Mouse (Mus musculus): ENCODE measurements at regions not wholly inside any gene's neighbourhood (a gene's known extent, or its start where the extent isn't known, plus 50 kb on each side); places are given as distances from the start of the nearest gene placed in this dataset.
"Not testable (repeated sequence)": the region's sequence is repeated elsewhere in the genome, so short reads cannot be mapped to it uniquely, and the experiment has no call there.

DNA sequence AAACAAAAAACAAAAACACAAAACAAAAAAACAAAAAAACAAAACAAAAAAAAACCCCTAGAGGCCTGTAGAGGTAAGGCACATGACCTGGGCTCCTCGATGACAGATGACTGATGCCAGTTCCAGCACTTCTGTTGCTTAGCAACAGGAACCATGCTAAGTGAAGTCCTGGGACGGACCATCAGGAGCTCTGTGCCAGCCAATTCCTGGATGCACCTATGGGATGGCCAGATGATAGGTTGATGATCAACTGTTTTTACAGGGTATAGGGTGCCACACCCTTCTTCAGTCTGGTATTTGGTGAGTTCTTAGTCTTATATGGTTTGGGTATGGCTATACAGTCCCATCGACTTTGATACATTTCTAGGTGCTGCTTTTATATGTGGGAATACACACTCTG, 209.9 kb downstream of the Med10 start:
- no peak for DNase-seq (ENCODE audit: low read depth, low spot score)

DNA sequence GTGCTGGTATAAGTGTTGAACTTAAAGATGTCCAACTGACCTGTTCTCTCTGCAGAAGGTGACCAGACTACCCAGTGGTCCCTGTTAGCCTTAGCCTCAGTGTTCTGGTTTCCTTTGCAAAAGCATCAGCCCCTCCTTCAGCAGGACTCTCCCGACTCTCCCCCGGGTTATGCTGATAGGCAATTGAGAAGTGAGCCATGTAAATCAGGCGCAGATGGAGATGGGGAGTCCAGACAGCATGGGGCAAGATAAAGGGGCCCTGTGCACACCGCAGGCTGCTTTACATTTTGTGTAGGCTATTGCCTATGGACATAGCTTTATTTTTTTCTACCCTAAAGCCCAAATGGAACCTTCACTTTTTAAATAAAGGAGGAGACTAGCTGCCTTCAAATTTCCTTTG, 213.0 kb downstream of the Med10 start:
- no peak for DNase-seq (ENCODE audit: low read depth, low spot score)

DNA sequence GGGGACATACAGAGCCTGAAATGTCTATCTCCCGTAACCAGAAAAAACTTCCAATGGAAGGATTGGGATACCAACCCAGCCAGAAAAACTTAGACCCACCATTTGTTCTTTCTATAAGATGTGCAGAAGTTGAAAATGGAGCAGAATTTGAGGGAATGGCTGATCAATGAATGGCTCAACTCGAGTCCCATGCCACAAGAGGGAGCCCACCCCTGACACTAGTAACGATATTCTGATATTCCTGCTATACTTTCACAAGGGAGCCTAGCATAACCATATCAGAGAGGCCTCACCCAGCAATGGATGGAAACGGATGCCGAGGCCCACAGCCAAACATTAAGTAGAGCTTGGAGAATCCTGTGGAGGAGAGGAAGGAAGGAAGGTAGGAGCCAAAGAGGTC, 215.3 kb downstream of the Med10 start:
- DNase-seq (ENCODE audit: low read depth, low spot score): no peak

DNA sequence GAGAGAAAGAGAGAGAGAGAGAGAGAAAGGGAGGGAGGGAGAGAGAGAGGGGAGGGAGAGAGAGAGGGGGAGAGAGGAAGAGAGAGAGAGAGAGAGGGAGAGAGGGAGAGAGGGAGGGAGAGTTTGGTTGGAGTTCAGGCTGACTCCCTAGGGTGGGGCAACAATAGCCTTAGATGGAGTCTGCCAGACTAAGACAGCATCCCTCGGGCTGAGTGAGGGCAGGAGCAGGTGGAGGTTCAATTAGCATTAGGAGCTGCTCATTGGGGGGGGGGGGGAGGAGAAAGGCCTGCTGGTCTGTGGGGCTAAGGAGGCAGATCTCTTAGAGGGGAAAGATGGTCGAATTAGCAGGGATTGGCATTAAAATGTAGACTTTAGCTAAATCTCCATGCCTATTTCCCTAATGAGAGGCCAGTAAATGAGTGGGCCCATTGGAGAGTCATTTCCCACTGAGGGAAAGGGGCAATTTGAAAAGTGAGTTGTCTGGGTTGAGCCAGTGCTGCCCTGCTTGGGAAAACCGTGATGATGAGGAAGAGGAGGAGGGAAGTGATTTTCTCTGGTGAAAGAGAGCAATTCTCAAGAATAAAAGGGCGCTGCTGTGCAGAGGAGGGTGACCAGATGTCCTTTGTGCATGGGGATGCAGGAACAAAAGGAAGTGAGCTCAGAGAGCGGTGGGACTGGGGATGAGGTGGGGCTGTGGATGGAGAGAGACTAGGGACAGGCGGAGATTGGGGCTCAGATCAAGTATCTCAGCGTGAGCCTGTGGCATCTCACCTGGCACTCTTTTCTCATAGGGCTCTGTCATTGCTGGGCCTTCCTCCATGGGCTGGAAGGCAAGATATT, 218.0 kb downstream of the Med10 start:
- DNase-seq (ENCODE audit: low read depth, low spot score): no peak

DNA sequence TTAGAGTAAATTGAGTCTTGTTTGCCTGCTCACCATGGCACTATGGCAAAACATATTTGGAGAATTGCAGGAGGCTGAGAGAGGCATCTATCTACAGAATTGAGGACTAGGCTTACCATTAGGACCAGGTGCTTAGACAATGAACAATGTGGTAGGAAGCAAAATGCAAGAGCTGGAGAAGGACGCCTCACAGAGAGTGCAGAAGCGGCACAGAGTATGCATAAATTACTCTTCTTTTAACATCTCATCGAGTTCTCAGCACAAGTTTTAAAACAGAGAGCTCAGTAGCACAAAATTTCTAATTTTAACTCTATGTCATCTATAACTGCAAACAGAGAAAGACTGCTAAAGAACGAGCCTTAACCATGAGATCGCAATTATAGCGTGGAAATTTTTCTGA, 231.1 kb downstream of the Med10 start:
- DNase-seq (ENCODE audit: low read depth, low spot score): no peak

DNA sequence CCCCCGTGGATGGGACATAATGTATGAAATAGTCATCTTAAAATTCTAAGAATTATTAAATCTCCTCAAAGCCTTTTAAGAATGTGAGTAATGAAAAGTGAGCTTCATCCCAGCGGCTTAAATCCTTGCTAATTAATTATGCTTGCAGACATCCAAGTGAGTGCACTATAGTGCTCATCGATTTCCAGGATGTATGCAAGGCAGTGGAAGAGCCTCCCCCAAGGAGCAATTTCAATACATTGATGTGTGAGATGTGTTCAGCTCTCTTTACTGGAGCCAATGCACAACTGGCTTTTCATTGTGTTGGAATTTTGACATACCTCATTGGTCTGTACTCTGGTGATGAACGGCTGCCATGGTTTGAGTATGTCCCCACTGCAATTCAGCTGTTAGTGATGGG, 231.6 kb downstream of the Med10 start:
- DNase-seq (ENCODE audit: low read depth, low spot score): no peak

DNA sequence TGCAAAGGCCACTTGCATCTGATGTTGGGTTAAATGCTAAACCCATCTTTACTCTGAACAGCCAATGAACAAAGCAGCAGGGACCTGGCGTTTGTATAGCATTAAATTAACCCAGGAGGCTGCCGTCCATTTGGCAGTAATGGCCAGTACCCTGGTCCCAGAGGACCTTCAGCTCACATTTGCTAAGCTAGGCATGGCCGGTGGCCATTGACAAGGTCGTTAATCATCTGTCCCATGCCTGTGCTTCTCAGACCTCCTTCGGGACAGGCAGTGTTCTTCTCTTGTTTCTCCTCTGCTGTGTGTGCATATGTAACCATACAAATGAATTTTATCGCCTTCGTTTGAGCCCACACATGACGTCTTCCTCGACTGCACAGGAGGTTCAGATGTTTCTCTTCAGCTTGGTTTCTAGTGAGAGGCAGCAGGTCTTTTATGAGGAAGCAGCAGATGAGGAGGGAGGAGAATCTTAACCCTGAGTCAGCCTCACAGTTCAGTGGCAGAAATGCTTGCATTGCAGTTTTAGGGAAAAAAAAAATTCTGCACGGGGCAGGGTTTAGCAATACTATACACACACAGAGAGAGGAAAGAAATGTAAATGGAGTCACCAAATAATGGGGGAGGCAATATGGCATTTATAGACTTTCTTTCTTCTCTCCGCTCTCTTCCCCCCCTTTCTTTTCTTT, 235.9 kb downstream of the Med10 start:
- DNase-seq (ENCODE audit: low read depth, low spot score): no peak

DNA sequence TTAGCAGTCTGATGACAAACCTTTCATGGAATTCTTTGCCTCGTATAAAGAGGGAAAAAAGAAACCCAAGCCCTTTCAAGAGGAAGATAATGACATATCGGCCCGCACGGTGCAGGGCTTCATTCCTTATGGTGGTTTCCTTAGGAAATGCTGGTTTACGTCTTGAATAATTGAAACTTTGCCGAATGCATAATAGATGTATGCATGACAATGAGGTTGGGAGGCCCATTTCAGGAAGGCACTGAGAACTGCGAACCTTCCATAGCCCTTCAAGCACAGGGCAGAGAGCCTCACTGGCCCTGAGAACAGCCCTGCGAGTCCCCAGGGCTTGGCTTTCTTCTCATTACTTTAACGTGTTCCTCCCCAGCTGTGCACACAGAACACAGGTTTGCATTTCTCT, 255.7 kb downstream of the Med10 start:
- no peak for DNase-seq (ENCODE audit: low read depth, low spot score)

DNA sequence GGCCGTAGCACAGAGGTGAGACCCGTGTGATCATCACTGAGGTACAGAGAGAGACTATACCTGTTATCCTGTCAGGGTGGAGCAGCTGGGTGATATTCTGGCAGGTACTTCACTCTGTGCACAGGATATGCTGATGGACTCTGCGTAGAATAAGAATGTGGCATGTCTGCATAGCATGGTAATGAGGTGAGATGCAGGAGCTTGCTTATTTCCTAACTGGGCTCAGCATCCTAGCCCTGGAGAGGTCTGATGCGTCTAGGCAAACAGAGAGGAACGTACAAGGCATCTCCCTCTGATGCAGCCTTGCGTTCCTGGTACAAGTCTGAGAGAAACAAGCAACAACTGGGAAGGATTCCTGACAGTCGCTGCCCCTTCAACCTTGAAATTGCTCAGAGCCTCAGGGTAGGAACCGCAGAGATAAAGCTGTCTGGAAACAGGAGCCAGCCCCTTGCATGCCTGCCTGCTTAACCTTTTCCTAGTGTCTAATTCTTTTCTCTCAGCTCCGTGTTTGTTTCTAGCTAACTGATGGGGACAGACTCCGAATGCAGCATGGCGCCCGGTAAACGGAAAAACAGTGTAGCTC, 259.3 kb downstream of the Med10 start:
- no peak for DNase-seq (ENCODE audit: low read depth, low spot score)

DNA sequence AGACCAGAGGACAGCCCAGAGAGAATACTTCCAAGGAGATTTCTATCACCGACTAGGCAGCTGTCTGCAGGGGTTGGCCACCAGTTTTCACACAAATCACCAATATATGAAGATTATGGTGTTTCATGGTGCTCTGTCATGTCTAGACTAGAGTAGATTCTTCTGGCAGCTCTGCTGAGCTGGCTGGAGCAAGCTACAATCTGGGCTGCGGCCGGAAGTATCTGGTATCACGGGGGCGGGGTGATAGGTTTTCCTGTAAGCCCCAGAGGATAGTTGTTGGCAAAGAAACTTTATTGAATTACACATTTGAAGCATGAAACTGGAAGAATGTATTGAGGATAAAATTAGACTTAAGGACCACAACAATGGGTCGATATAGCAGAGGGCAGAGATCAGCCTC, 271.5 kb downstream of the Med10 start:
- DNase-seq (ENCODE audit: low read depth, low spot score): no peak

DNA sequence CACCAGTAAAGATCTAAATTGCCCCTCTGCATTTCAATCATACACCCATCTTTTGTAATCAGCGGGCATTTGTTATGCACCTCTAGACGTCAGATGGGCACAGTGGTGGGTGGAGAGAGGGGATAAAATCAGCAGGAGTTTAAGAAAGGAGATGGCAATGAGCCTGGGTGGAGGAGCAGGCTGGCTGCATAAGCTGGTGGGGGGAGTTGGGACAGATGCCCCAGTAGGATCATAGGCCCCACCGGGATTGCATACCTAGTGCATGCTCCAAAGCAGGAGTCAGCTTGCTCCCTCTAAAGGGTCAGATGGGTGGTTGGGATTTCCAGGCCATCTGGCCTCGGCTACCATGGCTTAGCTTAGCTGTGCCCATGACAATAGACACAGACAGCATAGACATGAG, 273.2 kb downstream of the Med10 start:
- no peak for DNase-seq (ENCODE audit: low read depth, low spot score)

DNA sequence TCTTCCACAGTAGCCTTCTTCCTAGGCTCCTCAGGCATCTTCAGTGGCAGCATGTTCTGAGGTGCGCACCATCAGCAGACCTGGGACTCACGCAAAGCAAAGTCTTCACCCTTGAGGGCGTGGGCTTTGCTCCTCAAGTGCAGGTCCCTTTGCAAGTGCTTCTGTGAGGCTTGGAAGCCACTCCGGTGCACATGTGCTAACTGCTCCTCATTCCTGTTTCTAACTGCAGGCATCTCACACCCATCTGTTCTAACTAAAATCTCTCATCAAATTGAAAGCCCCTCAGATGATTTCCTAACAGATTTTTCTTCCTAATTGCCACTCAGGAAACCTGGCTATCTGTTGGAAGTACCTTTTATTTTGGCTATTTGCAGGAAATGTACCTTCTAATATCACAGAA, 278.9 kb downstream of the Med10 start:
- no peak for DNase-seq (ENCODE audit: low read depth, low spot score)

DNA sequence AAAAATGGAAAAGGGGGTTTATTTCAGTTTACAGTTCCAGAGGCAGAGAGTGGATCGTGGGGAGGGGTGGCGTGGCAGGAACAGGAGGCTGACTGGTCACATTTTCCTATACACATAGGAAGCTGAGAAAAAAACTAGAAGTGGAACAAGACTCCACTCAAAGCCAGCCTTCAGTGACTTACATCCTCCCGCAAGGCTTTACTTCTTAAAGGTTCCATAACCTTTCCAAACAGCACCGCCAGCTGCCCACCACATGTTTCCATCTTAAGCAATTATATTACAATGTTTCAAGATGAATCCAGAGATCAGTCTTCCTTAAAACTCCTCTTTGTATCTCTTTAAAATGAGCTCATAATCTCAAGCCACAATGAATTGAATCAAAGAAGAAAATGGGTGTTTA, 290.7 kb downstream of the Med10 start:
- no peak for DNase-seq (ENCODE audit: low read depth, low spot score)

DNA sequence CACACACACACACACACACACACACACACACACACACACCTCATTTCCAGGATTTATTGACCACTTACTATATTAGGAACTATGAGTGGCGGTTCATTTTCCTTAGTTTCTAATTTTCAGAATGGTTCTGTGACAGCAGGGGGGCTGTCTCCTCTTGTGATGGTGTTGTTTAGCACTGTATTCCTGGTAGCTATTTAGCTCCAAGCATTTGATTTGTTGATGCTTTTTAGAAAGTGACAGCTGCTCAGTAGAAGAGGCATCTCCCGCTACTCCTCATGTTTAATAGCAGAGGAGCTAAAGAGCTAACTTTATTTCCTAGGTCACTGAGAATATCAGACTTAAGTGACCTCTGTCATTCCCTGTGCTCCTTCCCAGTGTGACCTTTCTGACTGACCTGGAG, 291.8 kb downstream of the Med10 start:
- no peak for DNase-seq (ENCODE audit: low read depth, low spot score)

DNA sequence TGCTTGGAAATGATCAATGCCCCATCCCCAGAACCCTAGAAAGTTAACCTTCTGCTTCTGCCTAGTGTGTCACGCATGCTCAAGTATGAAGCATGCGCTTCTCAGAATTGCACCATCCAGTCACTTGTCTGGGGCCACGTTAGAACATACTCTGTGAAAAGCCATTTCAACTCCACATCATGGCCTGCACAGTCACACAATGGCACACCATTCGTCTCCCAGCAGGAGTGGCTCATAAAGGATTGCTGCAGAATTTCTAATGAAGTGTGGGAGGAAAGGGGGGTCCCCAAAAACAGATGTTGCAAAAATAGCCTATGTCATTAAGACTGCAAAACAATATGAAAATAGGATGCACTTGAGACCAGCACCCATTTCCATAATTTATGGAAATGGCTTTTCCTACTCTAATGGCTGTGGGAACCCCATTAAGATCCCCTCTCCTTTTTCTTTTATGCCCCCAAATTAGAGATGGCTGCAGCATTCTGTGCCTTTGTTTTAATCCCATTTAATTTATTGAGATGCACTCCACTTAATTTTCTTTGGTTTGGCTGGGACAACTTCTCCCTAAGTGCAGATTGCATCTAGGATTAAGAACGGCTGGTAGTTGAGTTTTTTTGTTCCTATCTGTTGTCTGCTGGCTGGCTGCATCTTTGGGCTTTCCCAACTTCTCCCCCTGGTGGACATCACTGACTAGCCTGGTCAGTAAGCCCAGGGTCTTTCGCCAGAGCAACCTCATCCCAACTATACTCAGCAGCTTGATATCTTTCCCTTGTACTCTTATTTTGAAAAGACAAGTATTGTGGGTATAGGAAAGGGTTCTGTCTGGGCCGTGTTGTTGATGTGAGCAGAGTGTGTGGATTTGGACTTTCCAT, 294.5 kb downstream of the Med10 start:
- DNase-seq (ENCODE audit: low read depth, low spot score): no peak

DNA sequence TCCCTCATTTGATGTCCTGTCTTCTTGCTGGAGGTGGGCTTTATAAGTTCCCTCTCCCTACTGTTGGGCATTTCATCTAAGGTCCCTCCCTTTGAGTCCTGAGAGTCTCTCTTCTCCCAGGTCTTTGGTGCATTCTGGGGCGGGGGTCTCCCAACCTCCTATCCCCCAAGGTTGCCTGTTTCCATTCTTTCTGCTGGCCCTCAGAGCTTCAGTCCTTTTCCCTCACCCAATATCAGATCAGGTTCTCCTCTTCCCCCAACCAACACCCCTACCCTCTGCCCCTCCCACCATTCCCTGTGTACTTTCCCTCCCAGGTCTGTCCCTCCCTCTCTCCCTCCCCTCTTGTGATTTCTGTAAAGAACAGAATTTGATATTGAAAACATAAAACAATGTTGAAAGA, 297.9 kb downstream of the Med10 start:
- not testable (repeated sequence) for DNase-seq (ENCODE audit: low read depth, low spot score)

DNA sequence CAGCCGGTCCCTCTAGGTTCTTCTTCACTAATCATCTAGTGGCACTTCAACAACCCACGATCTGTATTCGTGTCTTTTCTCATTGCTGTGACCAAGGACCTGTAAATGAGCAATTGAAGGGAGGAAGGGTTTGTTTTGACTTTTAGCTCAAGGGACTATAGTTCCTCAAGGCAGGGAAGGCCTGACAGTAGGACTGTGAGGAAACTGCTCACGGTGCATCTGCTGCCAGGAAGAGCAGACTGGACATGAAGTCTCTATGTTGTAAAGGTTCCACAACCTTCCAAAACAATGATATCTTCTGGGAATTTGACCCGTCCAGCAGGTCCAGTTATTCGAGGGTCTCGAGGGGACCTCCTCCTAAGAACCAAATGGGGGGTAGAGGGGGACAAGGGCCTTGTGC, 300.8 kb downstream of the Med10 start:
- DNase-seq (ENCODE audit: low read depth, low spot score): no peak

DNA sequence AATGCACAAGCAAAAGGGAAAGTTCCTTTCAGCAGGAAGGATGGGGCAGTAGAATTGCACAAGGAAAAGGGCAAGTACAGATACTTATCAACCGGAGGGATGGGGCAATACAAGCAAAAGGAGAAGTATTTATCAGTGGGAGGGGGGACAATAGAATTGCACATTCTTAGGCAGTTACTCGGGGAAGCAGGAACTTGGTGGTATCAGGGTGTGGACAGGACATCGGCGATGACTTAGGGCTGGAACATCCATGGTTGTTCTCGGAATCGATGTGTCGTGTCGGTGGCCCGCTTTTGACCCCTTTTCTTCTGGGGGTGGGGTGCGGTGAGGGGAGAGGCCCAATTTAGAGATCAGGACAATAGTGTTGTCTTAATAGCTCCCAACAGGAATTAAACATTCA, 301.3 kb downstream of the Med10 start:
- not testable (repeated sequence) for DNase-seq (ENCODE audit: low read depth, low spot score)

DNA sequence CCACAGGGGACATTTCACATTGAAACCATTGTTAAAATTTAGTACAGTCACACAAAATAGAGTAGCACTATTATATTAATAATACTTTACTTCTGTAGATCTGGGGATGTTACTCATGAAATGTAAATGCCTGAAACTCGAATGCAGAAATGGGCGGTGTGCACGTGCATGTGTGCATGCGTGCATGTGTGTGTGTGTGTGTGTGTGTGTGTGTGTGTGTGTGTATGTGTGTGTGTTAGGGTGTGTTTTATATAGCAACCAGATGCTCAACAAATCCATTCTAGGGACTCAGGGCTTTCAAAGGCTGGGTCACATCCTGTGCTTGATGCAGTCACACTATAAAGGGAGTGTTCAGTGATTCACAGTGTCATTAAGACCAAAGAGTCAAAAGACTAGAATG, 301.7 kb downstream of the Med10 start:
- no peak for DNase-seq (ENCODE audit: low read depth, low spot score)

DNA sequence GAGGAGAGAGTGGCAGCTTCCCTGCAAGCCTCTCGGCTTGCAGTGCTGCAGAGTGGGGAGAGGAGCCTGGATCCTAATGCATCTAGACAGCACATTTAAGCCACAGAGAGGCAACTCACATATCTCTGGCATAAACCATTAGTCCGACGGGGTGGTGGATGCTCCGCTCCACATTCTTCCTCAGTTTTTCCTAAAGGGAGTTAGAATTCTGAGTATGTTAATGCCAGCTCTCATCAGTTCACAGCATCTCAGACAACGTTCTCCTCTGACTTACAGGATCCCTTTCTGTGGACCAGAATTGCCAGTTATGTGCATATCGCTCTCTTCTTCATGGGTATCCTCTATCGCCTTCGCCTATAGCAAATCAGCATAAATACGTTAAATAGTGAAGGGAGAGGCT, 313.4 kb downstream of the Med10 start:
- DNase-seq (ENCODE audit: low read depth, low spot score): no peak

DNA sequence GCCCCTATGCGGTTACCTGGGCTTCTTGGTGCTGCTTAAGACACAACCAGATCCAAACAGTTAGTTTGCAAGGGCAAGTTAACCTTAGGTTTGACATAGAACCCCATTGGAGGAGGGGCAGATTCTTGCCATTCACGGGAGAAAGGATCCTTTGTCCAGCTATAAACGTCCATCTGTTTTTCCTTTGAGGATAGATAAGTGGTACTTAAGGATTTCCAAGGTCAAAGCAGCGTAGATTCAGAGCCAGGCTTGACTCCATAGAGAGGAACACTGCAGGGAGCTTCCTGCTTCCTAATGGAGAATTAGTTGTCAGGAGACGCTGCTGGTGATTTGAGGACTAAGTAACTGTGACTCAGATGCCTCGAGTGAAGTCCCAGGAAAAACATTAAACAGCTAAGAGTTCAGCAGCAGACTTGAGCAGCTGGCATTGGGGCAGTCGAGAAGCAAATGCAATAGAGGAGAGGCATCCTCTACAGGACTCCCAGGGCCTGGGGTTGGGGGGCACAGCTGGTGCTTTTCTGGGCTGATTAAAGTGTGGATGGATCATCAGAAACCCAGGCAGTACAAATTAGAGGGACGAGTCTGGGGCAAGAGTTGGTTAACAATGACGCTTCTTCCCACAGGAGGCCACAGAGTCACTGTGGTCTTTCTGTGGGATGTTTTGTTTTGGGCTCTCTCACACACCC, 322.8 kb downstream of the Med10 start:
- no peak for DNase-seq (ENCODE audit: low read depth, low spot score)
